Mouse (Mus musculus) heart, postnatal 0 days (tissue): ENCODE measurements at regions not wholly inside any gene's neighbourhood (a gene's known extent, or its start where the extent isn't known, plus 50 kb on each side); places are given as distances from the start of the nearest gene placed in this dataset.

Experiments used
- ATAC-seq: fragments of 200-750 bp; cut with Nextera tagmentation; 2 replicates; pipeline ENCODE4 v1.8.0; 2017; ENCODE audit warnings: low read depth, moderate number of reproducible peaks, moderate library complexity; ENCODE audit not compliant: insufficient read depth
- DNase-seq: peaks from one replicate; pipeline ENCODE4 v3.0.0-alpha.2; 2016; ENCODE audit warnings: low spot score
- H3K27ac ChIP-seq: fragments of 300-500 bp; sonication (generic); 2 replicates; pipeline ENCODE4 v1.5.1; 2014; ENCODE audit warnings: low read depth, mild to moderate bottlenecking
- H3K27me3 ChIP-seq: fragments of 300-500 bp; sonication (generic); 2 replicates; pipeline ENCODE4 v1.6.1; 2014; ENCODE audit warnings: low read length, mixed read lengths; ENCODE audit not compliant: control insufficient read depth, insufficient read depth
- H3K36me3 ChIP-seq: fragments of 300-500 bp; sonication (generic); replicated peaks from 2 replicates; pipeline ENCODE4 v1.6.1; 2014; ENCODE audit warnings: low read length, mixed read lengths; ENCODE audit not compliant: control insufficient read depth, insufficient read depth
- H3K4me1 ChIP-seq: fragments of 300-500 bp; sonication (generic); 2 replicates; pipeline ENCODE4 v1.6.1; 2014; ENCODE audit warnings: antibody characterized with exemption; ENCODE audit not compliant: control insufficient read depth, insufficient read depth
- H3K4me2 ChIP-seq: fragments of 300-500 bp; sonication (generic); 2 replicates; pipeline ENCODE4 v1.6.1; 2014; ENCODE audit warnings: low read depth, mild to moderate bottlenecking, low read length, moderate library complexity
- H3K4me3 ChIP-seq: fragments of 300-500 bp; sonication (generic); 2 replicates; pipeline ENCODE4 v1.5.1; 2014; ENCODE audit warnings: low read depth, low read length
- H3K9ac ChIP-seq: fragments of 300-500 bp; sonication (generic); replicated peaks from 2 replicates; pipeline ENCODE4 v1.6.1; 2014; ENCODE audit warnings: low read depth, low read length, mixed read lengths
- H3K9me3 ChIP-seq: fragments of 300-500 bp; sonication (generic); replicated peaks from 2 replicates; pipeline ENCODE4 v1.6.1; 2016; ENCODE audit warnings: low read length; ENCODE audit not compliant: control insufficient read depth
- CTCF ChIP-seq: IDR thresholded peaks from 2 replicates; pipeline ENCODE4 v1.5.1; 2016; ENCODE audit warnings: antibody characterized with exemption, control low read depth, low read depth
- EP300 ChIP-seq: IDR thresholded peaks from 2 replicates; pipeline ENCODE4 v1.6.1; 2016; ENCODE audit warnings: antibody characterized with exemption, low read depth
- WGBS: fragments of 180-500 bp; shearing (Covaris S2); extraction: QIAGEN DNeasy Blood & Tissue Kit; methylation state at CpG from one replicate; pipeline ENCODE4 v1.1.7; 2014; 5-methylcytosine and 5-hydroxymethylcytosine counted together

- DNase-seq = no peak
- H3K4me3 ChIP-seq = no peak overlapping the region
- no peaks in the 10 kb centered on the region for H3K27me3 ChIP-seq
- no peaks in the 10 kb centered on the region for H3K4me1 ChIP-seq
- H3K36me3 ChIP-seq = no peaks in the 10 kb centered on the region
- TF ChIP-seq CTCF (no peak), EP300 (no peak)
- ATAC-seq = no peak
- no peaks in the 10 kb centered on the region for H3K9me3 ChIP-seq
- no peak overlapping the region for H3K27ac ChIP-seq
- no peak overlapping the region for H3K9ac ChIP-seq
- no peak overlapping the region for H3K4me2 ChIP-seq
- 82% methylated on average over 1 of the region's 1 CpGs for WGBS
Observed at GRCm38 (mm10) chr19:54605346-54605745, 521.7 kb downstream of the Gpam start.

- no peak for ATAC-seq
- H3K4me1 ChIP-seq = no peaks in the 10 kb centered on the region
- DNase-seq = no peak
- WGBS = 50% methylated on average over 4 of the region's 4 CpGs
- no peaks in the 10 kb centered on the region for H3K9me3 ChIP-seq
- no peak overlapping the region for H3K4me3 ChIP-seq
- H3K27me3 ChIP-seq = no peaks in the 10 kb centered on the region
- H3K4me2 ChIP-seq = no peak overlapping the region
- TF ChIP-seq CTCF = no peak
- TF ChIP-seq EP300 = no peak
- no peak overlapping the region for H3K9ac ChIP-seq
- H3K27ac ChIP-seq = no peak overlapping the region
- no peaks in the 10 kb centered on the region for H3K36me3 ChIP-seq
Observed at GRCm38 (mm10) chr19:54616924-54617323, 510.1 kb downstream of the Gpam start.
